Mouse (Mus musculus) liver, embryonic 13.5 days (tissue): Measurements from ENCODE around the gene Epha4. TPM values are rescaled to one million over a fixed set of nuclear protein-coding genes. Genes with fewer than 3 reads are reported as not detected.

Experiments used
- ATAC-seq: fragments of 200-750 bp; cut with Nextera tagmentation; 2 replicates; pipeline ENCODE4 v1.8.0; 2017; ENCODE audit warnings: low read depth, mild to moderate bottlenecking, moderate number of reproducible peaks, moderate library complexity
- DNase-seq: peaks from one replicate; pipeline ENCODE4 v3.0.0; 2022
- H3K27ac ChIP-seq: fragments of 300-500 bp; sonication (generic); 2 replicates; pipeline ENCODE4 v1.5.1; 2015; ENCODE audit warnings: moderate library complexity, mild to moderate bottlenecking, inconsistent platforms
- H3K27me3 ChIP-seq: fragments of 300-500 bp; sonication (generic); 2 replicates; pipeline ENCODE4 v1.6.1; 2015; ENCODE audit warnings: mild to moderate bottlenecking, inconsistent platforms
- H3K36me3 ChIP-seq: fragments of 300-500 bp; sonication (generic); 2 replicates; pipeline ENCODE4 v1.6.1; 2015; ENCODE audit warnings: mild to moderate bottlenecking, inconsistent platforms
- H3K4me1 ChIP-seq: fragments of 300-500 bp; sonication (generic); replicated peaks from 2 replicates; pipeline ENCODE4 v1.6.1; 2015; ENCODE audit warnings: inconsistent platforms
- H3K4me2 ChIP-seq: fragments of 300-500 bp; sonication (generic); 2 replicates; pipeline ENCODE4 v1.6.1; 2015; ENCODE audit warnings: inconsistent platforms, mild to moderate bottlenecking, moderate library complexity
- H3K4me3 ChIP-seq: fragments of 300-500 bp; sonication (generic); replicated peaks from 2 replicates; pipeline ENCODE4 v1.5.1; 2015; ENCODE audit warnings: mild to moderate bottlenecking, inconsistent platforms
- H3K9ac ChIP-seq: fragments of 300-500 bp; sonication (generic); 2 replicates; pipeline ENCODE4 v1.6.1; 2015; ENCODE audit warnings: mild to moderate bottlenecking, inconsistent platforms
- H3K9me3 ChIP-seq: fragments of 300-500 bp; sonication (generic); replicated peaks from 2 replicates; pipeline ENCODE4 v1.6.1; 2016; ENCODE audit warnings: inconsistent platforms
- WGBS: fragments of 180-500 bp; shearing (Covaris S2); methylation state at CpG from one replicate; pipeline ENCODE4 v1.1.7; 2015; ENCODE audit not compliant: insufficient replicate concordance; 5-methylcytosine and 5-hydroxymethylcytosine counted together
- microRNA-seq: library from miRNA; unstranded; fragments of <30 nt; microRNA quantifications from one replicate; pipeline ENCODE4, GENCODE M21; 2016
- polyA plus RNA-seq: library from polyadenylated mRNA; unstranded; fragments of >200 nt; fragmentation: Nextera tagmentation; extraction: Ambion mirVana; gene quantifications from 2 replicates; pipeline ENCODE4 v1.2.1, GENCODE M21; 2015

Epha4 gene
- polyA plus RNA-seq, 1 experiment from 2014 or later = 0.47 TPM

GRCm38 (mm10) chr1:77343792-77344191 is 171.1 kb downstream of the Epha4 start:
- no peaks in the 10 kb centered on the region for H3K9me3 ChIP-seq
- no peaks in the 10 kb centered on the region for H3K36me3 ChIP-seq
- no peak overlapping the region for H3K27ac ChIP-seq
- DNase-seq (no peak), ATAC-seq (no peak)
- 54% methylated on average over 4 of the region's 4 CpGs for WGBS
- H3K4me2 ChIP-seq = no peak overlapping the region
- no peak overlapping the region for H3K4me3 ChIP-seq
- no peaks in the 10 kb centered on the region for H3K27me3 ChIP-seq
- no peaks in the 10 kb centered on the region for H3K4me1 ChIP-seq
- H3K9ac ChIP-seq = no peak overlapping the region

DNA sequence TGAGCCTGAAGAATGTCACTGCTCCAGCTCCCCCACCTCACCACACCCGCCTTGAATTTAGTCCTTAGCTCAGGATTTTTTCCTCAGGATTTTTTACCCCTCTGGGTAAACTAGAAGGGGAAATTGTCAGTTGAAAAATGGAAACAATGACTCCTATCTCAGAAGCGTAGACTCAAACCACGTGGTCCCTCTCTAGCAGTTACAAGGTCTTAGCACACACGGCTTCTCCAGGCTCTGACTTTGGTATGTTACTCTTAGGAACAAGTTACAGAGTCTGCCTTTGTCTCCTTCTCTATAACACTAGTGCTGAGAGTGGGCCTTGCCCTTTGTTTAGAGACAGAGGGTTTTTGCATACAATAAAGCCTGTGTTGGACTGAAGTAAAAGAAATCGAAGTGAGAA is 175.2 kb downstream of the Epha4 start:
- 61% methylated on average over 5 of the region's 5 CpGs for WGBS
- Histone ChIP-seq H3K27me3 (no peaks in the 10 kb centered on the region), H3K4me3 (no peak overlapping the region), H3K9me3 (no peaks in the 10 kb centered on the region), H3K4me1 (no peaks in the 10 kb centered on the region), H3K27ac (no peak overlapping the region), H3K36me3 (no peaks in the 10 kb centered on the region), H3K4me2 (no peak overlapping the region), H3K9ac (no peak overlapping the region)
- ATAC-seq = no peak
- DNase-seq = no peak

GRCm38 (mm10) chr1:77338346-77338745 is 176.5 kb downstream of the Epha4 start:
- ATAC-seq (no peak), DNase-seq (no peak)
- Histone ChIP-seq H3K4me2 (no peak overlapping the region), H3K9ac (no peak overlapping the region), H3K4me3 (no peak overlapping the region), H3K4me1 (no peaks in the 10 kb centered on the region), H3K27ac (no peak overlapping the region), H3K9me3 (no peaks in the 10 kb centered on the region), H3K36me3 (no peaks in the 10 kb centered on the region), H3K27me3 (no peaks in the 10 kb centered on the region)
- WGBS = 60% methylated on average over 6 of the region's 6 CpGs

- DNase-seq (no peak), ATAC-seq (no peak)
- 74% methylated on average over 7 of the region's 7 CpGs for WGBS
Observed at GRCm38 (mm10) chr1:77336937-77337336, 178.0 kb downstream of the Epha4 start.

GRCm38 (mm10) chr1:77318597-77319127 is 196.2 kb downstream of the Epha4 start:
- H3K4me3 ChIP-seq = no peak overlapping the region
- no peak overlapping the region for H3K9ac ChIP-seq
- WGBS = 75% methylated on average over 4 of the region's 4 CpGs
- ATAC-seq (no peak), DNase-seq (no peak)
- H3K9me3 ChIP-seq = no peaks in the 10 kb centered on the region
- H3K4me2 ChIP-seq = no peak overlapping the region
- H3K36me3 ChIP-seq = no peaks in the 10 kb centered on the region
- H3K27ac ChIP-seq = no peak overlapping the region
- H3K27me3 ChIP-seq = no peaks in the 10 kb centered on the region
- H3K4me1 ChIP-seq = no peaks in the 10 kb centered on the region

More at GRCm38 (mm10) chr1:77336937-77337336, 178.0 kb downstream of the Epha4 start:
- no peaks in the 10 kb centered on the region for H3K36me3 ChIP-seq
- no peaks in the 10 kb centered on the region for H3K27me3 ChIP-seq
- no peaks in the 10 kb centered on the region for H3K4me1 ChIP-seq
- no peak overlapping the region for H3K9ac ChIP-seq
- no peak overlapping the region for H3K4me2 ChIP-seq
- no peak overlapping the region for H3K27ac ChIP-seq
- H3K9me3 ChIP-seq = no peaks in the 10 kb centered on the region
- H3K4me3 ChIP-seq = no peak overlapping the region

Small RNA genes lying within 50 kb of the gene (microRNA-seq; reads per million reads assigned to microRNA genes)
- not detected for gene Mir6352
